26 mouse cellular contexts compared by ENCODE assay signal in genomic region chr7:141628018-141628417, GRCm38 (mm10). TPM values are rescaled to one million over a fixed set of nuclear protein-coding genes. Genes with fewer than 3 reads are reported as not detected.
"Had no signal": no experiment of that assay in that cellular context is flagged by ENCODE, and none has a peak within 500 bp of the region (broad histone marks: within the 10 kb centered on the region; RNA-seq: fewer than 3 reads in every experiment).

No protein-coding gene starts in this region.

- H3K27ac ChIP-seq: intestine, embryonic 15.5 days; kidney, embryonic 15.5 days; limb, embryonic 10.5 days; limb, embryonic 13.5 days; macrophage; midbrain, embryonic 12.5 days; midbrain, embryonic 15.5 days; neural tube, embryonic 12.5 days; neural tube, embryonic 15.5 days; stomach, postnatal 0 days had no signal

- ATAC-seq: intestine, embryonic 15.5 days; lung, postnatal 0 days; midbrain, embryonic 15.5 days had no signal

- H3K4me2 ChIP-seq: intestine, embryonic 15.5 days; kidney, embryonic 15.5 days; limb, embryonic 13.5 days; lung, embryonic 14.5 days; midbrain, embryonic 12.5 days; midbrain, embryonic 15.5 days; neural tube, embryonic 12.5 days; neural tube, embryonic 15.5 days had no signal

- H3K27me3 ChIP-seq: intestine, embryonic 15.5 days; kidney, embryonic 15.5 days; limb, embryonic 13.5 days; midbrain, embryonic 12.5 days; midbrain, embryonic 15.5 days; neural tube, embryonic 12.5 days; neural tube, embryonic 15.5 days had no signal

- H3K4me3 ChIP-seq: intestine, embryonic 15.5 days; kidney, embryonic 15.5 days; limb, embryonic 10.5 days; limb, embryonic 13.5 days; midbrain, embryonic 12.5 days; midbrain, embryonic 15.5 days; neural tube, embryonic 12.5 days; neural tube, embryonic 15.5 days had no signal

- H3K4me1 ChIP-seq: limb, embryonic 10.5 days; limb, embryonic 13.5 days; midbrain, embryonic 12.5 days; midbrain, embryonic 15.5 days; neural tube, embryonic 12.5 days; neural tube, embryonic 15.5 days had no signal

- DNase-seq: kidney, adult 11 months; kidney, adult 8-10 months; kidney, postnatal 14 days; kidney, postnatal 4 days; lung, embryonic 14.5 days; right cerebral cortex, adult 18-20 months; right cerebral cortex, postnatal 14 days; right cerebral cortex, postnatal 4 days; thymus, adult 2 months; thymus, postnatal 14 days had no signal

- H3K9me3 ChIP-seq: intestine, embryonic 15.5 days; kidney, embryonic 15.5 days; limb, embryonic 10.5 days; limb, embryonic 13.5 days; midbrain, embryonic 12.5 days; midbrain, embryonic 15.5 days; neural tube, embryonic 12.5 days; neural tube, embryonic 15.5 days had no signal

- H3K9ac ChIP-seq: intestine, embryonic 15.5 days; kidney, embryonic 15.5 days; limb, embryonic 13.5 days; lung, embryonic 14.5 days; midbrain, embryonic 12.5 days; midbrain, embryonic 15.5 days; neural tube, embryonic 12.5 days; neural tube, embryonic 15.5 days had no signal

RNA-seq across cellular contexts. Expression of gene Muc6, which starts 27.1 kb away (rescaled TPM):
- total RNA-seq: layer of hippocampus, adult 18-20 months; layer of hippocampus, postnatal 14 days; left cerebral cortex, adult 8-10 months; left cerebral cortex, postnatal 14 days; liver, adult 2 months had no signal
- polyA plus RNA-seq: liver, adult 2 months had no signal
